Mouse (Mus musculus) heart, adult 11 months (tissue): Measurements from ENCODE around the gene Pou3f1.

Source experiments
- DNase-seq: peaks from one replicate; pipeline ENCODE4 v3.0.0; 2022

Pou3f1 gene

GRCm38 (mm10) chr4:124658412-124658851 lies 1.8 kb downstream of the Pou3f1 start:
- DNase-seq: no peak

GRCm38 (mm10) chr4:124659251-124660217 lies 2.9 kb downstream of the Pou3f1 start:
- no peak for DNase-seq

GRCm38 (mm10) chr4:124660603-124661002 lies 4.0 kb downstream of the Pou3f1 start:
- DNase-seq: no peak

- DNase-seq: no peak
Observed at GRCm38 (mm10) chr4:124663034-124663433, 6.4 kb downstream of the Pou3f1 start.

DNA sequence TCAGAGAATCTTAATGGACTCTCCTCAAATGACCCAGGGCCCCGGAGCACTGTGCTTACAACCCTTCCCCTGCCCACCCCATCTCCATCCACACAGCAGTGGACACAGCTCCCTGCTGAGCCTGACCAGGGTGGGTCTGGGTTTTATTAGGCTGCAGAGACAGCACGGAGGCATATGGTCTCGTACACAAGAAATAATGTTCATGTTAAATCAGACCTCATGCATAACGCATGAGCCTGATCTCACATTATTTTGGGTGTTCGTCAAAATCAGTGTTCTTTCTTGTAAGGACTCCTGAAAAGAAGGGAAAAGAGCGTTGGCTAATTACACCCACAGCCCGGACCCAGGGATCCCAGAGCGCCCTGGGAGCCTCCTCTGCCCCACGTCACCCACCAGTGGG lies 7.6 kb downstream of the Pou3f1 start:
- no peak for DNase-seq

GRCm38 (mm10) chr4:124664604-124665003 lies 8.0 kb downstream of the Pou3f1 start:
- DNase-seq: no peak

DNA sequence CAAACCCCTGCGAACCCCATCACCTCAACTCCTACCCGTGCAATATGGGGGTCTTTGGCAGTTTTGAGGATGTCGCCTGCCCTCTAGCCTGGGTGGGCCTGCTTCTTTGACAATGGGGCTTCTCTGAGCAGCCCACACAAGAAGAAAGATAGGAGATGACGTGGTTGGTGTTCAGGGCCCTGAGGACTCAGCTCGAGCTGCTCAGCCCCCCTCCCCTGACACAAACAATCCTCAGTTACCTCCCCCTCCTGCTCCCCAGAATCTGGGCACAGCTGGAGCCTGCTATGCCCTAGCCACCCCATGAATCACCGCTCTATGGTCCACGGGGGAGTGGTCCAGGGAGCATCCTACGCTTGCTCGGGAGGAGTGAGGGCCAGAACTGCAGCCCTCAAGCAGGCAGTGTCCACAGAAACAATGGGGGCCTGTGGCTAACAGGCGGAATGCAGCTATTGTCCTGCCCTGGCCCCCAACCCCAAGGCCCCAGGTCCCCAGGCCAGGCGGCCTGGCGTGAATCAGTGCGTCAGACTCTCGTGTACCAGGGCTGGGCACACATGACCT lies 10.9 kb downstream of the Pou3f1 start:
- no peak for DNase-seq

DNA sequence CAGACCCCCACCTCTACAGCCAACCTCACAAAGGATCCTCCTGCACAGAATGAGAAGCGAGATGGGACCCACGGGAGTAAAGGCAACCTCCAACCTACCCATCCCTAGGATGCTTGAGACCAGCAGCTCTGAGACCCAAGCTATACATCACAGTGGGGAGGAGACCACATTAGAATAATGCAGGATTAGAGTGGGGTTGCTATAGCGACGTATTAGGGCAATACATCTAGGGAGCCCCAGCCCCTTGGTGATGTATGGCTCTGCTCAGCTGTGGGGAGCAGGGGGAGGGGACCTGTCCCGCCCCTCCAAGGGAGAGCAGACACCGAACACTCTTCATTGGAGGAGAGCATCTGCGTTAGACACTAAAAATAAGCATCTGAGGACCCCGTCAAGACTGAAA lies 11.5 kb downstream of the Pou3f1 start:
- no peak for DNase-seq

DNA sequence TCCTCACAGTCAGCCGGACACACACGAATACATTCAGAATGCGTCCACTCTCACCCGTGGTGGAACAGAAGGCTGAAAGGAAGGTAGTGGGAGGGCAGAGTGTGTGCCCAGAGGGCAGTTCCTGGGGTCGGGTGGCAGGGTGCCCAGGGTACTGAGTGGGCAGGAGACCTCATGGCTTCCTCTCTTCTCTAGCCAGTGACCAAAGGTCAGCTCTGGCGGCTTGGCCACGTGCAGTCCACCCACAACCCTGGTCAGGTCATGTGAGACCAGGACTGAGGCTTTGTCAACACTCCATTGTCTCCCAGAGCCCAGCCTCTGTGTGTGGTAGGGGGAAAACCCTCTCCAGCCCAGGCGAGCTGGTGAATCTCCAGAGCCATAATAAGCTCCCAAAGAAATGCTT lies 13.6 kb downstream of the Pou3f1 start:
- DNase-seq: no peak

DNA sequence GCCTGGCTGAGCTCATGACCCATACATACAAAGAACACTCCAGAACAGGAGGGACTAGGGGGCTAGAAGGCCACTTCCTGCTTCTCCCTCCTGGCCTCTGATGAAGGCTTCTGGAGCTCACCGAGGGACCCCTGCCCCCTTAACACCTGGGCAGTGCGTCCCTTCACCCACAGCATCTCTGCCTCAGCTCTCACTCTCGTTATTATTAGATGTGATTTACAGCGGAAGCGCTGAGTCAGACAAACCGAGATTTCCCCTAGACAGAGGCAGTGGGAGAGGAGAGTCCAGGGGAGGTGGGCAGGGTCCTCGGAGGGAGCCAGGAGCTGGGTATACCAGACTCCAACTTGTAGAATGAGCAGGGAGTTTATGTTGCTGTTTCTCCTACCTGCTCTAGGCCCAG lies 15.0 kb downstream of the Pou3f1 start:
- DNase-seq: no peak

DNA sequence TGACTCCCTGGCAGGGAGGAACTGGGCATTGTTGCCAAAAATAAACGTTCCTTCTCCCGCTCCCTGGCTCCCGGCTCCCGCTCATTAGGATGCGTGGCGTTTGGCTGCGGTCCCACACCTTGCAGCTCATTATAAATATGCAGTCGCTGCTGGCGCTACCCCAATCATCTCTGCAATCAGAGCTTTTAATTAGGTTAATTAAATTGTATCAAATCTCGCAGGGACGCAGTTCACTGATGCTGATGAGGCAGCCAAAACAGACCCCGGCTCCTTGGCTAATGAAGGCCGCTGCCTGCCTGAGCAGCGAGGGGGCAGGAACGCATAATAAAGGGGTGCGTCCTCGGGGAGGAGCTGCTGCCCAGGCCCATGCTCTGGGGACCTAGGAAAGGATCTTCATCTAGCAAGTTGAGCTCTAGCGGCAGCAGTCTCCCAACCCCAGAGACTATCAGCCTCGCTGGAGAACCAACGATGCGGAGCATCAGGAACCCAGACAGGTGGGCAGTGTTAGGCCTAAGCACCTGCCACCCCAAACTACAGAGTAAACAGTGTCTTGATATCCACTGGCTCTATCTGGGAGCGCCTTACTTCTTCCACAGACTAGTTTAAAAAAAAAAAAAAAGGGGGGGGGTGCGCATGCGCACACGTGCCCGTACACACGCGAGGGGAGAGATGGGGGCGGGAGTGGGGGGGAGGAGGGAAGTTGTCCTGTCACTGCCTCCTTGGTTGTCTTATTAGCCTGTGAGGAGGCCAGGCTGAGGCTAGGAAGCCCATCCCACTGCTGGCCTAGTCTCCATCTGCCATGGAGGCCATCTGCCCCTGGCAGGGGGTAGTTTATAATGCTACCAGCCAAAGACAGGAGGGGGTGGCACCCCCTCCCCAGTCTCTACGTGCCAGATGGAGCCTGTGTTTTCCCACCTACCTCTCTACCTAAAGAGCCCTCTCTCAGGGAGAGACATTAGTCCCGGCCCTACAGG lies 16.0 kb downstream of the Pou3f1 start:
- no peak for DNase-seq

- no peak for DNase-seq
Observed at GRCm38 (mm10) chr4:124674334-124675032, 17.9 kb downstream of the Pou3f1 start.

DNA sequence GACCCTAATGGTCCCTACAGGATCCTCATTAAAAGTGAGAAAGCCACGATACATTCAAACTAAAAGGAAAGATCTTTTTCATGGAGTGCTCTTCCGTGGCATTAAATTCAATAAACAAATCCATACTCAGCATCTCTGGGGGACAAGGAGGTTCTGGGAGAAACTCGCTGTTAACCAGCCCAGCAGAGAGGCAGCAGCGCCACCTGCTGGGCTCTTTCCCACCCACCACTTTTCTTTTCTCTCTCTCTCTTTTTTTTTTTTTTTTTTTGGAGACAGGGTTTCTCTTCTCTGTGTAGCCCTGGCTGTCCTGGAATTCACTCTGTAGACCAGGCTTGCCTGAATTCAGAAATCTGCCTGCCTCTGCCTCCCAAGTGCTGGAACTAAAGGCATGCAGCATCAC lies 18.4 kb downstream of the Pou3f1 start:
- no peak for DNase-seq

GRCm38 (mm10) chr4:124675958-124676357 lies 19.4 kb downstream of the Pou3f1 start:
- DNase-seq: no peak

DNA sequence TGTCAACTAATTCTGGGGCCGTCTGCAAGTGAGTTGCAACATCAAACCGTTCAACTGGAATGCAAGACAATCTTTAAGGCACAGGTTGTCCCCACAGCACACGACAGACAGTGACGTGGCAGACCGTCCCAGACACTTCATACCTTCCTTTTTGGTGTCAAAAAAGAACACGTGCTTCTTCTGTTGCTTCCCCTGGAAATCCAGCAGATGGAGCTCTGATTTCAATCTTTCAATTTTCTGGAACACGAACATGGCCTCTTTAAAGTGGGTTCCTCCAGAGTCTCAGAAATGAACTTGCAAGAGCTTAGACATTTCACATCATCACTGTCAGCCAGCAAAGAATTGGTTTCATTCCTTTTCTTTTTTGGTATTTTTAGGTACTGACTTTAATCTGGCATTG lies 25.7 kb downstream of the Pou3f1 start:
- no peak for DNase-seq

DNA sequence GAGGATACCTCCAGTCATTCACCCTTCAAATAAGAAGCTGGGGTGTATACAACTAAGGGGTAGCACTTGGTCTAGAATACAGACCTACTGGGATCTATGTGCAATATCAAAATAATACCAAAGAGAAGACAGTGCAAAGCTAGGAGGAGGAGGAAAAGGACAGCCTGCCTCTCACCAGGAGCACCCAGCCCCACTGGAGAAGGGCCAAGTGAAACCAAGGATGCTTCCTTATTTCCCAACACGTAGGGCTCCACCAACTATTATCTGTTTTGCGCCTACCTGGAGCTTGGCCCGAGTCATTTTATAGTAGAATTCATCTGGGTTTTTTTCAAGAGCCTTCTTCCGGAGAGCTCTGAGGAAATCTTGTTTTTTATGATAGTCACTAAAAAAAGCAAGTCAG lies 26.9 kb downstream of the Pou3f1 start:
- no peak for DNase-seq

DNA sequence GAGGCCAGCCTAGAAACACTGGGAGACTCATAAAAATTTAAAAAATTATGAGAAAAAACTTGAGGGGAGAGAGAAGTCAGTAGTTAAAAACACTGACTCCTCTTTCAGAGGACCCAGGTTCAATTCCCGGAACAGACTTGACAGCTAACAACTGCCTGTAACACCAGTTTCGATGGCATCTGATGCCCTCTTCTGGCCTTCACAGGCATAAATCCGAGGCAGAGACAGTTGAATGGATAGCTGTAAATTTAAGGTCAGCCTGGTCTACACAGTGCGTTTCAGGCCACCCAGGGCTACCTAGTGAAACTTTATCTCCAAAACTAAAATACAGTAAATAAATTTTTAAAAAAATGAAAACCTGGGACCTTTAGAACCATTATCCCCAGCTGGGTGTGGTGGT lies 28.4 kb downstream of the Pou3f1 start:
- DNase-seq: no peak

- DNase-seq: no peak
Observed at GRCm38 (mm10) chr4:124685453-124685852, 28.8 kb downstream of the Pou3f1 start.

GRCm38 (mm10) chr4:124685897-124686402 lies 29.3 kb downstream of the Pou3f1 start:
- peak; percentile 87 for DNase-seq

- no peak for DNase-seq
Observed at GRCm38 (mm10) chr4:124691455-124691854, 34.8 kb downstream of the Pou3f1 start.

DNA sequence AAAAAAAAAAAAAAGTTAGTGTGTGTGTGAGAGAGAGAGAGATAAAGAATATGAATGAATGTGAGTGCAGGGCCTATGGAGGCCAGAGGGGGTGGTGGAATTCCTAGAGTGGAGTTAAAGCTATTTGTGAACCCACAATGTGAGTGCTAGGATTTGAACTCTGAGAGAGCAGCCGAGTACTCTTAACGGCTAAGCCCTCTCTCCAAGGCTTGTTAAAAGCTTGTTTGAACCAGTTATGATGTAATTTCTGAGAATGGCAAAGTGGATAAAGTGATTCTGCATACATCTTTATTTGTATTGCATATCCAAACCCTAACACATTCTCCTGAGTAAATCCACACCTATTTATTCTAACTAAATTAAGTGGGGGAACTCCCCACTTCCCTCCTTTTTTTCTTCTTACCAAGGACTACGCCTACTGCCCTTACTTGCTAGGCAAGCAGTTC lies 35.8 kb downstream of the Pou3f1 start:
- DNase-seq: no peak
